Mouse (Mus musculus) intestine, embryonic 16.5 days (tissue): ENCODE data around the gene Olfr272. TPM values are rescaled to one million over a fixed set of nuclear protein-coding genes. Genes with fewer than 3 reads are reported as not detected.

Source experiments
- ATAC-seq: fragments of 200-750 bp; cut with Nextera tagmentation; 2 replicates; pipeline ENCODE4 v1.8.0; 2017; ENCODE audit warnings: moderate TSS enrichment, moderate library complexity
- H3K27ac ChIP-seq: fragments of 300-500 bp; sonication (generic); 2 replicates; pipeline ENCODE4 v1.5.1; 2014; ENCODE audit warnings: mild to moderate bottlenecking, low read length
- H3K27me3 ChIP-seq: fragments of 300-500 bp; sonication (generic); replicated peaks from 2 replicates; pipeline ENCODE4 v1.6.1; 2014; ENCODE audit warnings: low read length, control low read depth, mixed read lengths; ENCODE audit not compliant: control insufficient read depth, insufficient read depth
- H3K36me3 ChIP-seq: fragments of 300-500 bp; sonication (generic); 2 replicates; pipeline ENCODE4 v1.6.1; 2014; ENCODE audit warnings: low read length, control low read depth; ENCODE audit not compliant: control insufficient read depth, insufficient read depth
- H3K4me1 ChIP-seq: fragments of 300-500 bp; sonication (generic); 2 replicates; pipeline ENCODE4 v1.6.1; 2014; ENCODE audit warnings: low read length, control low read depth, mixed read lengths; ENCODE audit not compliant: control insufficient read depth, insufficient read depth
- H3K4me2 ChIP-seq: fragments of 300-500 bp; sonication (generic); 2 replicates; pipeline ENCODE4 v1.6.1; 2014; ENCODE audit warnings: low read depth, low read length, control low read depth
- H3K4me3 ChIP-seq: fragments of 300-500 bp; sonication (generic); 2 replicates; pipeline ENCODE4 v1.5.1; 2014; ENCODE audit warnings: mild to moderate bottlenecking, low read length
- H3K9ac ChIP-seq: fragments of 300-500 bp; sonication (generic); 2 replicates; pipeline ENCODE4 v1.6.1; 2014; ENCODE audit warnings: low read depth, low read length
- H3K9me3 ChIP-seq: fragments of 300-500 bp; sonication (generic); 2 replicates; pipeline ENCODE4 v1.6.1; 2016; ENCODE audit warnings: low read length, control low read depth; ENCODE audit not compliant: control insufficient read depth
- WGBS: fragments of 180-500 bp; shearing (Covaris S2); extraction: QIAGEN DNeasy Blood & Tissue Kit; methylation state at CpG from one replicate; pipeline ENCODE4 v1.1.7; 2014; 5-methylcytosine and 5-hydroxymethylcytosine counted together
- polyA plus RNA-seq: library from polyadenylated mRNA; unstranded; fragments of >200 nt; fragmentation: Nextera tagmentation; extraction: Ambion mirVana; gene quantifications from 2 replicates; pipeline ENCODE4 v1.2.1, GENCODE M21; 2015

Olfr272 gene
- not detected in 2 replicates for polyA plus RNA-seq

GRCm38 (mm10) chr4:52919078-52919477 lies at the start of gene Olfr272:
Gene Olfr272, minus strand, starts transcription at chr4:52919178.
- Histone ChIP-seq H3K4me2 (no peak within 1 kb of the TSS), H3K36me3 (no peaks in the 10 kb centered on the region), H3K4me3 (no peak within 1 kb of the TSS), H3K27ac (no peak within 1 kb of the TSS), H3K27me3 (no peaks in the 10 kb centered on the region), H3K4me1 (no peaks in the 10 kb centered on the region), H3K9ac (no peak within 1 kb of the TSS), H3K9me3 (no peaks in the 10 kb centered on the region)
- ATAC-seq = no peak
- WGBS = 90% methylated on average over 2 of the region's 2 CpGs

- H3K27me3 ChIP-seq = no peaks in the 10 kb centered on the region
- H3K4me1 ChIP-seq = no peaks in the 10 kb centered on the region
- H3K36me3 ChIP-seq = no peaks in the 10 kb centered on the region
- H3K27ac ChIP-seq = no peak within 1 kb of the TSS
- no peak within 1 kb of the TSS for H3K4me3 ChIP-seq
- no peak for ATAC-seq
- no peaks in the 10 kb centered on the region for H3K9me3 ChIP-seq
- H3K4me2 ChIP-seq = no peak within 1 kb of the TSS
- no peak within 1 kb of the TSS for H3K9ac ChIP-seq
Observed at GRCm38 (mm10) chr4:52964247-52964646, 45.3 kb upstream of the Olfr272 start, which contains the start of gene Olfr270. Gene Olfr270, plus strand, starts transcription at chr4:52964547.

DNA sequence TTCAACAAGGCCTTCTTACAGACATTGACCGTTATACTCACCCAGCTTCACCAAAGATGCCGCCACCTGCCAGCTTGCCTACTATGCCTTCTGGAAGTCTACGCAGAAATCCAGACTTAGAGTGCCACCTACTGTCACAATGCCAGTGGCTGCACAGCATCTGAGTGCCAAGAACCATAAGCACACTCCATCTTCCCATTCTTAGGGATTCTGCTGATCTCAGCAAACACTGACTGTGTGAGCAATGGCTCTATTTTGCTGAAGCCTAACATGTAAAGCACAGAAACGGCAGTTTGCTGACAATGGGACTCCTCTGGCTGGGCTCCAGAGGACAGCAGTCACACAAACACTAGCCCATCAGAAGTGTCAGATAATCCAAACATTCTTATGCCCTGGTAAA lies 39.7 kb upstream of the Olfr272 start:
- Histone ChIP-seq H3K27ac (no peak overlapping the region), H3K4me2 (no peak overlapping the region), H3K4me3 (no peak overlapping the region), H3K4me1 (no peaks in the 10 kb centered on the region), H3K9me3 (no peaks in the 10 kb centered on the region), H3K9ac (no peak overlapping the region), H3K36me3 (no peaks in the 10 kb centered on the region), H3K27me3 (no peaks in the 10 kb centered on the region)
- ATAC-seq = no peak
- 36% methylated on average over 4 of the region's 4 CpGs for WGBS

DNA sequence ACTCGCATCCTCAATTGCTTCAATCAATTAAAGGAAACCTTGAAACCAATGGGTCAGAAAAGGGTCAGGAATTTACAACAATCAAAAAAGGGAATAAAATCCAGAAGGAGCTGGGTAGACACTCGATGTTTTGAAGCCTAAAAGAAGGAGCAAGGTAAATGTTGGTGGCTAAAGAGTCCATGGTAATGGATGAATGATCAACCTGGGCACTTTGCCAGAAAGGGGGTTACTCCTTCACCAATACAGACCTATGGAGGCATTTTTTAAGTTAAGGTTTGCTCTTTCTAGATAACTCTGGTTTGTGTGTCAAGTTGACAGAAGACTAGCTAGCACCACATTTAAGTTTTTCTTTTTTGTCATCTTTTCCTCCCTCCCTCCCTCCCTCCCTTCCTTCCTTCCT lies 30.0 kb upstream of the Olfr272 start:
- no peaks in the 10 kb centered on the region for H3K27me3 ChIP-seq
- H3K4me3 ChIP-seq = no peak overlapping the region
- WGBS = 81% methylated on average over 2 of the region's 2 CpGs
- no peaks in the 10 kb centered on the region for H3K4me1 ChIP-seq
- no peak for ATAC-seq
- H3K9ac ChIP-seq = no peak overlapping the region
- no peak overlapping the region for H3K27ac ChIP-seq
- no peaks in the 10 kb centered on the region for H3K9me3 ChIP-seq
- no peak overlapping the region for H3K4me2 ChIP-seq
- H3K36me3 ChIP-seq = no peaks in the 10 kb centered on the region

- no peaks in the 10 kb centered on the region for H3K27me3 ChIP-seq
- no peak overlapping the region for H3K4me2 ChIP-seq
- no peaks in the 10 kb centered on the region for H3K9me3 ChIP-seq
- H3K9ac ChIP-seq = no peak overlapping the region
- no peak for ATAC-seq
- no peaks in the 10 kb centered on the region for H3K4me1 ChIP-seq
- H3K27ac ChIP-seq = no peak overlapping the region
- H3K4me3 ChIP-seq = no peak overlapping the region
- H3K36me3 ChIP-seq = no peaks in the 10 kb centered on the region
Observed at GRCm38 (mm10) chr4:52946665-52947064, 27.7 kb upstream of the Olfr272 start.

DNA sequence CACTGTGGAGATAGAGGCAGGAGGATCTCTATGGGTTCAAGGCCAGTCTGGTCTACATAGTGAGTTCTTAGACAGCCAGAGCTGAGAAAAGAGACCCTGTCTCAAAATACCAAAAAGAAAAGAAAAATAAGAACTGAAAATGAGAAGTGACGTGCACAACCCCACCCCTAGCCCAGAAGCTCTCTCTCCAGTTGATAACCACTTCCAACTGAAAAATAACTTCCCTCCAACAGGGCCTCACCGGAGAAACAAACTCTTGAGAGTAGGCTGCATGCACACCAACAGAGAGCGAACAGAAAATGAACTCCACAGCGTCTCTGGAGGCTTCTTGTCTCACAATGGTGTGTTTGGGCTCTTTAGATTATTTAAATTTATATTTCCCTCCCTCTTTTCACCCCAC lies 11.5 kb upstream of the Olfr272 start:
- Histone ChIP-seq H3K4me1 (no peaks in the 10 kb centered on the region), H3K4me3 (no peak overlapping the region), H3K36me3 (no peaks in the 10 kb centered on the region), H3K9ac (no peak overlapping the region), H3K27me3 (no peaks in the 10 kb centered on the region), H3K4me2 (no peak overlapping the region), H3K27ac (no peak overlapping the region), H3K9me3 (no peaks in the 10 kb centered on the region)
- WGBS = 82% methylated on average over 4 of the region's 4 CpGs
- ATAC-seq = no peak

- 87% methylated on average over 2 of the region's 2 CpGs for WGBS
- Histone ChIP-seq H3K9ac (no peak overlapping the region), H3K36me3 (no peaks in the 10 kb centered on the region), H3K27me3 (no peaks in the 10 kb centered on the region), H3K4me1 (no peaks in the 10 kb centered on the region), H3K27ac (no peak overlapping the region), H3K9me3 (no peaks in the 10 kb centered on the region), H3K4me2 (no peak overlapping the region), H3K4me3 (no peak overlapping the region)
- no peak for ATAC-seq
Observed at GRCm38 (mm10) chr4:52917311-52917688, 1.7 kb downstream of the Olfr272 start.

GRCm38 (mm10) chr4:52916659-52917310 lies 2.2 kb downstream of the Olfr272 start:
- WGBS = 72% methylated on average over 6 of the region's 6 CpGs
- no peaks in the 10 kb centered on the region for H3K27me3 ChIP-seq
- no peak overlapping the region for H3K4me3 ChIP-seq
- no peak for ATAC-seq
- H3K4me1 ChIP-seq = no peaks in the 10 kb centered on the region
- H3K36me3 ChIP-seq = no peaks in the 10 kb centered on the region
- H3K4me2 ChIP-seq = no peak overlapping the region
- no peaks in the 10 kb centered on the region for H3K9me3 ChIP-seq
- H3K27ac ChIP-seq = no peak overlapping the region
- H3K9ac ChIP-seq = no peak overlapping the region

- no peak for ATAC-seq
- 41% methylated on average over 3 of the region's 3 CpGs for WGBS
Observed at GRCm38 (mm10) chr4:52912409-52912808, 6.6 kb downstream of the Olfr272 start.

GRCm38 (mm10) chr4:52909542-52909941 lies 9.4 kb downstream of the Olfr272 start:
- Histone ChIP-seq H3K27ac (no peak overlapping the region), H3K4me3 (no peak overlapping the region), H3K4me1 (no peaks in the 10 kb centered on the region), H3K27me3 (no peaks in the 10 kb centered on the region), H3K4me2 (no peak overlapping the region), H3K36me3 (no peaks in the 10 kb centered on the region), H3K9me3 (no peaks in the 10 kb centered on the region), H3K9ac (no peak overlapping the region)
- 66% methylated on average over 3 of the region's 3 CpGs for WGBS
- no peak for ATAC-seq

More at GRCm38 (mm10) chr4:52912409-52912808, 6.6 kb downstream of the Olfr272 start:
- Histone ChIP-seq H3K27me3 (no peaks in the 10 kb centered on the region), H3K4me3 (no peak overlapping the region), H3K27ac (no peak overlapping the region), H3K4me1 (no peaks in the 10 kb centered on the region), H3K9me3 (no peaks in the 10 kb centered on the region), H3K36me3 (no peaks in the 10 kb centered on the region), H3K9ac (no peak overlapping the region), H3K4me2 (no peak overlapping the region)
